Mouse (Mus musculus) G1E (cell line): ENCODE measurements around the gene Atp5mpl. TPM values are rescaled to one million over a fixed set of nuclear protein-coding genes. Genes with fewer than 3 reads are reported as not detected.

ENCODE experiments used
- ATAC-seq: 2 replicates; pipeline ENCODE4 v1.8.0; 2016; ENCODE audit warnings: mild to moderate bottlenecking; ENCODE audit not compliant: insufficient number of reproducible peaks, poor library complexity, low FRiP score, severe bottlenecking; ENCODE audit errors: extremely low read depth
- DNase-seq: peaks from one replicate; pipeline ENCODE4 v3.0.0; 2012; ENCODE audit warnings: low spot score
- H3K27me3 ChIP-seq: 2 replicates; pipeline ENCODE4 v1.6.1; 2012; ENCODE audit warnings: mild to moderate bottlenecking, low read length, inconsistent platforms; ENCODE audit not compliant: insufficient read depth
- H3K36me3 ChIP-seq: replicated peaks from 2 replicates; pipeline ENCODE3; 2012; ENCODE audit warnings: mild to moderate bottlenecking, inconsistent platforms
- H3K4me1 ChIP-seq: 2 replicates; pipeline ENCODE4 v1.6.1; 2012; ENCODE audit warnings: low read depth, low read length, inconsistent platforms, mixed read lengths; ENCODE audit not compliant: insufficient read depth
- H3K4me3 ChIP-seq: 2 replicates; pipeline ENCODE4 v1.5.1; 2012; ENCODE audit warnings: low read depth, mild to moderate bottlenecking, inconsistent platforms, low read length, moderate library complexity, mixed read lengths
- H3K9me3 ChIP-seq: replicated peaks from 2 replicates; pipeline ENCODE4 v1.6.1; 2012; ENCODE audit warnings: inconsistent platforms
- CTCF ChIP-seq: IDR thresholded peaks from 2 replicates; pipeline ENCODE4 v1.5.1; 2012; ENCODE audit warnings: low read depth, low read length, inconsistent platforms, mixed read lengths
- GATA1 ChIP-seq: IDR thresholded peaks from 2 replicates; pipeline ENCODE4 v1.6.1; 2012; ENCODE audit warnings: borderline replicate concordance, low read length, inconsistent platforms, mixed read lengths
- GATA2 ChIP-seq: IDR thresholded peaks from 2 replicates; pipeline ENCODE4 v1.6.1; 2012; ENCODE audit warnings: low read depth, low read length, inconsistent platforms, borderline replicate concordance
- POLR2AphosphoS5 ChIP-seq: IDR thresholded peaks from 2 replicates; pipeline ENCODE4 v1.6.1; 2012; ENCODE audit warnings: low read depth, low read length, inconsistent platforms; ENCODE audit not compliant: insufficient replicate concordance
- TAL1 ChIP-seq: conservative IDR thresholded peaks from 2 replicates; pipeline ENCODE4 v1.6.1; 2012; ENCODE audit warnings: low read depth, low read length, inconsistent platforms, mixed read lengths
- polyA plus RNA-seq: library from polyadenylated mRNA; stranded (reverse); fragments of >175 nt; gene quantifications from 2 replicates; pipeline ENCODE4 v1.2.3, GENCODE M21; 2012
- total RNA-seq, 2 experiments: library from RNA; stranded (forward) in 1 of 2; stranded (reverse) in 1 of 2; fragments of 200-1000 nt in 1 of 2; fragments of >200 nt in 1 of 2; fragmentation: Nextera tagmentation in 1 of 2; gene quantifications; 2 replicates each; pipeline ENCODE4 v1.2.3; 2014 to 2017

Atp5mpl gene
- total and polyA plus RNA-seq, 3 experiments, result 17.7 to 1,593 (median 56.4) TPM

DNA sequence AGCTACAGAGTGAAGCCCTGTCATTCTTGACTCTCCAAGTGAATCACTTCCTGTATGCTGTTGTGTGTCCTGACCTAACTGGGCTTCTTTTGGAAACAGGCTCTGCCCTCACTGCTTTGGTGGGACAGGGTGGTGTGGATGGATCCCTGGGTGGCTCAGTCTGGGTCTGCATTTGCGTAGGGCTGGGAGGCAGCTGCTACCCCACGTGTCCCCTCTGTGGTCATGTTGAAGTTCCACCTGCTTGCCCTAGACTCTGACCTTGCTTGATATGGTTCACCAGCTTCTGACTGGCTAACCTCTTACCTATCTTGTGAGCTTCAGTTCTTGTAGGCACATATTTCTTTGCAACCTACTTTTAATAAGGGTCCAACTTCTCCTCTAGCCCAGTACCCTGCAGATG is 28.4 kb upstream of the Atp5mpl start:
- ATAC-seq, result no peak
- DNase-seq, result no peak
- no peak for TF ChIP-seq GATA1
- TF ChIP-seq GATA2, result 0 out of 2 replicates have a peak, but pooled peaks have one; percentile 14
- peaks cover 73% of the 10 kb centered on the region for H3K27me3 ChIP-seq
- H3K4me1 ChIP-seq, result no peaks in the 10 kb centered on the region
- peaks cover 9% of the 10 kb centered on the region for H3K9me3 ChIP-seq
- H3K36me3 ChIP-seq, result no peaks in the 10 kb centered on the region
- H3K4me3 ChIP-seq, result no peak overlapping the region

DNA sequence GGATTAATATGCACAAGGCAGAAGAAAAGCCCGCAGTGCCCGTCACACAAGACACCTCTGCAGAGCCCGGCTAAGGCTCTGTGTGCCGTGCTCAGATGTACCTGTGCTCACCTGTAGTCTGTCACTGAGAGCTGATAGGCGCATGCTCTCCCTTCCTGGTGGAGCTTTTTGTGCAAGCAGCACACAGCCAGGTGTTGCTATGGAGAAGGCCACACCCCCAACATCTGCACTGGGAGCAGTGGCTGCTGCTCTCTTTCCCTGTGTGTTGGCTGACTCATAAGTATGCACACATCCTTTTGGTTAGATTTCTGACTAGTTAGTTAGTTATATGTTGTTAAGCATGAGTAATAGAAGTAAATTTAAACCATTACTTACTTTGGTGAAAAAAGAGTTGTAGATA is 25.8 kb upstream of the Atp5mpl start:
- no peak for ATAC-seq
- Histone ChIP-seq H3K36me3 (no peaks in the 10 kb centered on the region), H3K4me1 (no peaks in the 10 kb centered on the region), H3K27me3 (peaks cover 66% of the 10 kb centered on the region), H3K4me3 (no peak overlapping the region), H3K9me3 (peaks cover 9% of the 10 kb centered on the region)
- no peak for TF ChIP-seq GATA1
- TF ChIP-seq CTCF, result no peak
- TF ChIP-seq POLR2AphosphoS5, result no peak
- no peak for TF ChIP-seq TAL1
- no peak for DNase-seq

DNA sequence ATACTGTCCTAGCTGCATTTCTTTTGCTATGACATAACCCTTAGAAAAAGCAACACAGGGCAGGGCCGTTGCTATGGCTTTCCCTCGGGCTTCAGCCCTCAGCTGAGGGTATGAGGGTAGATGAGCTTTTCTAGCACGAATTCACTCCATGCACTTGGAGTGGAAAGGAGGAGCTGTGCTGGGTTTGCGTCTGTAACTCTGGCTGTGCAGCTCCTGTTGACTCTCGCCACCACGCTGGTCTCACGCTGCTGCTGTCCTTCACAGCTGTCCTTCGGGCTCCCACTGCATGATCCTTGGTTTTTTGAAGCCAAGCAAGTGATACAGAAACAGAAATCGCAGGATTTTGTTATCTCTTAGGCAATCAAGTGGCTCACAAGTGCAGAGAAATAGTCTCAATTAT is 20.0 kb upstream of the Atp5mpl start:
- no peak overlapping the region for H3K4me3 ChIP-seq
- DNase-seq, result no peak
- TF ChIP-seq POLR2AphosphoS5 (no peak), TAL1 (no peak)
- H3K9me3 ChIP-seq, result no peaks in the 10 kb centered on the region
- ATAC-seq, result no peak
- no peaks in the 10 kb centered on the region for H3K36me3 ChIP-seq
- peaks cover 56% of the 10 kb centered on the region for H3K27me3 ChIP-seq
- peaks cover 28% of the 10 kb centered on the region for H3K4me1 ChIP-seq

DNA sequence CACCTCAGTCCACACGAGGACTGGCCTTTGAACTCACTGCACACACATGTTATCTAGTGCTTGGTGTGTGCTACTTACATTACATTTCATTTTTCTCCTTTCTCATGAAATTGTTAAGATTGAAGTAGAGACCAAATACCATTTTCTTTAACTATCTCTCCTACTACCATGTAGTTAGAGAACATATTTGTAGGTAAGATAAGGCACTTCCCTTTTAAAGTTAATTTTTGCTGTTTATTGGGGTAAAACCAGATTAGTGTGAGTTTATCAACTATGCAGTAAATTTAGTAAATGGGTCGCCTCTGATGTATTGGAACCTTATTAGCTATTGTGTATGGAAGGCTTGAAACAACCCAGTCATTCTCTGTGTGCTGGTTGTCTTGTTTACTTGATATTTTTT is 16.4 kb upstream of the Atp5mpl start:
- ATAC-seq (no peak; the same call in 1 of the 2 replicates), DNase-seq (no peak)

DNA sequence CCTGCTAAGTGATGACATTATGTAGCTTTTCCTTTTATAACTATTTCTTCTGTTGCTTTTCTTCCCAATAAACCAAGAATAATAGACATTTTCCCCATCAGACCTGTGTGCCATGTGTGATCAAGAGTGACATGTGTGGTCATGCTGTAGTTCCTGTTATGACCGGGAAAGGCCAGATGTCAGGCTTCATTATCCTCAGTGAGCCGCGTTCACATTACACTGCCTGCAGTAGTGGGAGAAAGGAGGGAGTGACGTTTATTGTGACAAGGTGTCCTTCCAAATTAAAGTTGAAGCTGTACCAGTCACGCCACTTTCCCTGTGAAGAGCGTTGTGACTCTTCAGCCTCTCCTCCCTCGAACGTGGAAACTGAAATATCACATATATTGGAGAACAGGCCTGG is 15.1 kb upstream of the Atp5mpl start:
- ATAC-seq, result no peak

More for the DNA sequence above, 16.4 kb upstream of the Atp5mpl start:
- no peaks in the 10 kb centered on the region for H3K36me3 ChIP-seq
- TF ChIP-seq POLR2AphosphoS5, result no peak
- TF ChIP-seq GATA2, result no peak
- TF ChIP-seq CTCF, result no peak
- 0 out of 2 replicates have a peak, but pooled peaks have one; percentile 30 for TF ChIP-seq TAL1
- TF ChIP-seq GATA1, result no peak
- H3K4me1 ChIP-seq, result peaks cover 33% of the 10 kb centered on the region
- no peak overlapping the region for H3K4me3 ChIP-seq
- H3K27me3 ChIP-seq, result peaks cover 45% of the 10 kb centered on the region
- no peaks in the 10 kb centered on the region for H3K9me3 ChIP-seq

DNA sequence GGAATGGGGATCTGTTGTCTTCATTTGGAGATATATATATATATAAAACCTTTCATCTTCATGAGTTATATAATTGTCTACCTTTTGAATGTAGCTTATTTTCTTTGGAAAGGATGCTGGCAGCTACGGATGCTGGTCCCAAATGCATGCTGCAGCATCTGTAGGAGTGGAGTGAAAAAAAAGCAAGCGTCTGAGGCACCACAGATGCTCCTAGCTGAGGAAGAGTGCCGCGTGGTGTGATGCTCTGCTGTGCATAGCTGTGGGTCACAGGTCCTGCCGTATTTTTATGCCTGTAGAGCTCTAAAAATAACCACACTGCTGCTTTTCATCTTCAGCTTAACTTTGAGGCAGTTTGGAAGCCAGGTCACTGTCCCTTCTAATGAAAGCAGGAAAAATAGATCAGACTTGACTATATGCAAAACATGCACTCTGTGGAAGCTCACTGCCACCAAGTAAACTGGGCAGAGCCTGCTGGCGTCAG is 14.2 kb upstream of the Atp5mpl start, which contains the start of gene Rd3l:
Gene Rd3l (minus strand): TSS at position 431 of the 481 bp plus-strand sequence.
- DNase-seq (no peak), ATAC-seq (no peak)
- no peaks in the 10 kb centered on the region for H3K9me3 ChIP-seq
- no peaks in the 10 kb centered on the region for H3K36me3 ChIP-seq
- H3K27me3 ChIP-seq, result peaks cover 46% of the 10 kb centered on the region
- no peak within 1 kb of the TSS for H3K4me3 ChIP-seq
- no peak for TF ChIP-seq GATA1
- TF ChIP-seq POLR2AphosphoS5, result no peak
- no peak for TF ChIP-seq GATA2
- no peak for TF ChIP-seq TAL1
- TF ChIP-seq CTCF, result no peak
- peaks cover 25% of the 10 kb centered on the region for H3K4me1 ChIP-seq

More for the DNA sequence above, 15.1 kb upstream of the Atp5mpl start:
- H3K9me3 ChIP-seq, result no peaks in the 10 kb centered on the region
- H3K27me3 ChIP-seq, result peaks cover 47% of the 10 kb centered on the region
- H3K36me3 ChIP-seq, result no peaks in the 10 kb centered on the region
- TF ChIP-seq CTCF (no peak), GATA1 (no peak), GATA2 (no peak), TAL1 (no peak)
- peaks cover 29% of the 10 kb centered on the region for H3K4me1 ChIP-seq
- DNase-seq, result no peak
- H3K4me3 ChIP-seq, result no peak overlapping the region

DNA sequence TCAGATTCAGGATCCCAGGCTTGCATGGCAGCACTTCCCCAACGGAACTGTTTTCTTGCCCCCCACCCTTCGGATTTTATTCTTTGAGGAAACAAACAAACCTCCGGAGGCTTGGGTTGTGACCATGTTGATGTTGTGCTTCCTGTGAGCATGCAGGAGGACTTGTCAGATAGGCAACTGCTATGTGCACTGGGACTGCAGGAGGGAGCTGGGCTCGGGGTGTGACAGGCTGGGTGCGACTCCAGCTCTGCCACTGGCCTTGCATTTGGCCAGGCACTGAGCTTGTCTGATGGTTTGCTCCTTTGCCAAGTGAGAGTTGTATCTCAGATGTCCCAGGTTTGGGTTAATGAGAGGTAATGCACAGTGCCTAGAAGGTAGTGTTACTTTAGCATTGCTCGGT is 11.5 kb upstream of the Atp5mpl start:
- Histone ChIP-seq H3K9me3 (no peaks in the 10 kb centered on the region), H3K4me3 (no peak overlapping the region), H3K4me1 (peaks cover 19% of the 10 kb centered on the region), H3K27me3 (peaks cover 52% of the 10 kb centered on the region), H3K36me3 (no peaks in the 10 kb centered on the region)
- TF ChIP-seq CTCF (no peak), GATA2 (no peak)
- ATAC-seq, result no peak
- no peak for DNase-seq
